20 mouse cellular contexts compared by ENCODE assay signal in the genomic region with DNA sequence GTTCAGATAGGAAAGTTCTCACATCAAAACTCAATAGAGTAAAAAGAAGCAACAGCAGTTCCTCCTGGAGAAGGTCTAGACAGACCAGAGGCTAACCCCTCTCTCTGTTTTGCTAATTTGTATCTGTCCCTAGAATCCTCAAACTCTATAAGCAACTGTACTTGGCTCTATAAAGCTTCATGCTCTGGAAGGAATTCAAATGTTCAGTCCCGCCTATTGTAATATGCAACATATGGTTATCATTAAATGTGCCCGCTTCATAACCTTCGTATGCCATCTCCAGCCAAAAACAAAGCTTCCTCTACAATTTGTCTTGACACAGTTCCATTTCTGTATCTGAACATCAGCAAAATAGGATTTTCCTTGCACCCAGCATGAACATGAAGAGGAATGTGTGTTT.
DNase-seq lines count a peak whose midpoint lies in the region; ATAC-seq and TF ChIP-seq lines count a peak whose summit lies in the region.
"Had no signal": no experiment of that assay in that cellular context is flagged by ENCODE, and none has a peak within 500 bp of the region (broad histone marks: within the 10 kb centered on the region; RNA-seq: fewer than 3 reads in every experiment).

No protein-coding gene starts in this region.

- peak; percentile 53 for DNase-seq in lung, embryonic 14.5 days
- DNase-seq in lung, adult 2 months: no peak
- peak; percentile 73 for DNase-seq in NIH3T3 (ENCODE audit: low read depth)
- DNase-seq in hindbrain, embryonic 10.5 days (ENCODE audit: low spot score): no peak
- no peak for DNase-seq in Muller cell, postnatal 12 days (ENCODE audit: inconsistent ontology term)
- DNase-seq in forebrain, postnatal 0 days: no peak
- DNase-seq: adrenal gland, postnatal 10 days; cerebellum, adult 9-11 months; gastrocnemius, postnatal 36 days; kidney, adult 18-20 months; left cerebral cortex, postnatal 4 days; lung, postnatal 14 days; right cerebral cortex, postnatal 14 days; thymus, adult 18-20 months; thymus, postnatal 36 days had no signal

- H3K4me1 ChIP-seq in lung, embryonic 14.5 days (ENCODE audit: insufficient read depth): no peaks in the 10 kb centered on the region
- no peaks in the 10 kb centered on the region for H3K4me1 ChIP-seq in lung, adult 2 months (ENCODE audit: control insufficient read depth, insufficient read depth, low read length)
- peaks cover 16% of the 10 kb centered on the region for H3K4me1 ChIP-seq in embryonic facial prominence, embryonic 13.5 days
- peaks cover 32% of the 10 kb centered on the region for H3K4me1 ChIP-seq in limb, embryonic 13.5 days
- H3K4me1 ChIP-seq in hindbrain, embryonic 10.5 days (replicated peaks): no peaks in the 10 kb centered on the region
- peaks cover 6% of the 10 kb centered on the region; the same call in 1 of the 2 replicates for H3K4me1 ChIP-seq in forebrain, postnatal 0 days (ENCODE audit: insufficient read depth)
- H3K4me1 ChIP-seq: liver, embryonic 12.5 days; midbrain, embryonic 12.5 days had no signal

- peak overlapping the region; percentile 26; the same call in 1 of the 2 replicates for H3K27ac ChIP-seq in lung, embryonic 14.5 days (ENCODE audit: low read depth)
- H3K27ac ChIP-seq in embryonic facial prominence, embryonic 13.5 days: peak overlapping the region; percentile 55; the same call in 1 of the 2 replicates
- peak overlapping the region; percentile 52; the same call in 1 of the 2 replicates for H3K27ac ChIP-seq in limb, embryonic 13.5 days
- H3K27ac ChIP-seq in hindbrain, embryonic 10.5 days: no peak overlapping the region
- no peak overlapping the region for H3K27ac ChIP-seq in forebrain, postnatal 0 days (ENCODE audit: low read depth, low read length)
- H3K27ac ChIP-seq: hindbrain, embryonic 13.5 days; liver, embryonic 12.5 days; midbrain, embryonic 12.5 days had no signal

- H3K36me3 ChIP-seq in lung, embryonic 14.5 days (ENCODE audit: insufficient read depth): no peaks in the 10 kb centered on the region
- H3K36me3 ChIP-seq in embryonic facial prominence, embryonic 13.5 days: no peaks in the 10 kb centered on the region
- no peaks in the 10 kb centered on the region for H3K36me3 ChIP-seq in limb, embryonic 13.5 days
- H3K36me3 ChIP-seq in hindbrain, embryonic 10.5 days: no peaks in the 10 kb centered on the region
- no peaks in the 10 kb centered on the region for H3K36me3 ChIP-seq in forebrain, postnatal 0 days (ENCODE audit: insufficient read depth)
- H3K36me3 ChIP-seq: hindbrain, embryonic 13.5 days; liver, embryonic 12.5 days; midbrain, embryonic 12.5 days had no signal

- H3K9ac ChIP-seq in lung, embryonic 14.5 days: no peak overlapping the region
- no peak overlapping the region for H3K9ac ChIP-seq in embryonic facial prominence, embryonic 13.5 days
- no peak overlapping the region for H3K9ac ChIP-seq in limb, embryonic 13.5 days
- no peak overlapping the region for H3K9ac ChIP-seq in forebrain, postnatal 0 days
- H3K9ac ChIP-seq: hindbrain, embryonic 13.5 days; liver, embryonic 12.5 days; midbrain, embryonic 12.5 days had no signal

- no peaks in the 10 kb centered on the region for H3K9me3 ChIP-seq in lung, embryonic 14.5 days (ENCODE audit: low read depth, low read length)
- H3K9me3 ChIP-seq in embryonic facial prominence, embryonic 13.5 days: no peaks in the 10 kb centered on the region
- no peaks in the 10 kb centered on the region for H3K9me3 ChIP-seq in limb, embryonic 13.5 days
- H3K9me3 ChIP-seq in hindbrain, embryonic 10.5 days: peaks cover 5% of the 10 kb centered on the region; the same call in 1 of the 2 replicates
- H3K9me3 ChIP-seq in forebrain, postnatal 0 days (ENCODE audit: low read length): no peaks in the 10 kb centered on the region
- H3K9me3 ChIP-seq: hindbrain, embryonic 13.5 days had no signal

- H3K4me3 ChIP-seq in lung, embryonic 14.5 days (ENCODE audit: low read depth, low read length): no peak overlapping the region
- H3K4me3 ChIP-seq in lung, adult 2 months (replicated peaks; ENCODE audit: extremely low read depth, low read depth, low read length): no peak overlapping the region
- H3K4me3 ChIP-seq in embryonic facial prominence, embryonic 13.5 days: no peak overlapping the region
- H3K4me3 ChIP-seq in limb, embryonic 13.5 days: no peak overlapping the region
- no peak overlapping the region for H3K4me3 ChIP-seq in hindbrain, embryonic 10.5 days
- no peak overlapping the region for H3K4me3 ChIP-seq in forebrain, postnatal 0 days (ENCODE audit: low read depth, low read length)
- H3K4me3 ChIP-seq: hindbrain, embryonic 13.5 days; liver, embryonic 12.5 days; midbrain, embryonic 12.5 days had no signal

- peak; percentile 62 for ATAC-seq in lung, embryonic 14.5 days (ENCODE audit: insufficient read depth)
- no peak for ATAC-seq in embryonic facial prominence, embryonic 13.5 days (ENCODE audit: insufficient number of reproducible peaks, insufficient read depth, low FRiP score, low TSS enrichment, low read depth)
- peak; percentile 66 for ATAC-seq in limb, embryonic 13.5 days (ENCODE audit: low FRiP score, low read depth)
- ATAC-seq in forebrain, postnatal 0 days: no peak
- ATAC-seq: liver, embryonic 12.5 days had no signal

- no peak for TF ChIP-seq POLR2A in lung, adult 2 months (IDR thresholded peaks at IDR 0.05; ENCODE audit: borderline replicate concordance, extremely low read depth, low read depth, low read length)

- no peaks in the 10 kb centered on the region for H3K27me3 ChIP-seq in lung, embryonic 14.5 days (ENCODE audit: insufficient read depth, low read length)
- H3K27me3 ChIP-seq in embryonic facial prominence, embryonic 13.5 days: no peaks in the 10 kb centered on the region
- H3K27me3 ChIP-seq in limb, embryonic 13.5 days: no peaks in the 10 kb centered on the region
- H3K27me3 ChIP-seq in hindbrain, embryonic 10.5 days (ENCODE audit: insufficient read depth, poor library complexity, severe bottlenecking): no peaks in the 10 kb centered on the region
- H3K27me3 ChIP-seq in forebrain, postnatal 0 days (ENCODE audit: insufficient read depth, low read length): no peaks in the 10 kb centered on the region
- H3K27me3 ChIP-seq: hindbrain, embryonic 13.5 days; liver, embryonic 12.5 days; midbrain, embryonic 12.5 days had no signal

- WGBS in lung, embryonic 14.5 days: 59% methylated on average over 3 of the region's 3 CpGs
- 69% methylated on average over 3 of the region's 3 CpGs for WGBS in lung, adult 2 months
- 24% methylated on average over 3 of the region's 3 CpGs for WGBS in embryonic facial prominence, embryonic 13.5 days
- WGBS in limb, embryonic 13.5 days: 27% methylated on average over 3 of the region's 3 CpGs
- WGBS in hindbrain, embryonic 10.5 days: 86% methylated on average over 3 of the region's 3 CpGs
- 63% methylated on average over 3 of the region's 3 CpGs for WGBS in forebrain, postnatal 0 days

- H3K4me2 ChIP-seq in lung, embryonic 14.5 days: no peak overlapping the region
- H3K4me2 ChIP-seq in embryonic facial prominence, embryonic 13.5 days: no peak overlapping the region
- H3K4me2 ChIP-seq in limb, embryonic 13.5 days (replicated peaks): no peak overlapping the region
- no peak overlapping the region for H3K4me2 ChIP-seq in forebrain, postnatal 0 days (ENCODE audit: low read depth)
- H3K4me2 ChIP-seq: hindbrain, embryonic 13.5 days; liver, embryonic 12.5 days; midbrain, embryonic 12.5 days had no signal

- no peak for TF ChIP-seq CTCF in lung, embryonic 14.5 days (IDR thresholded peaks at IDR 0.05; ENCODE audit: low read depth)
- no peak for TF ChIP-seq CTCF in lung, adult 2 months (IDR thresholded peaks at IDR 0.05; ENCODE audit: insufficient read depth, low read length)
- TF ChIP-seq CTCF in forebrain, postnatal 0 days (IDR thresholded peaks at IDR 0.05; ENCODE audit: low read depth): no peak

Comparison
In these comparisons a context has a peak if more than half of its experiments do, and no peak if none do; other contexts are left out.
1. DNase-seq: peak in lung, embryonic 14.5 days (single experiment) and NIH3T3 (single experiment); none in lung, adult 2 months (single experiment), hindbrain, embryonic 10.5 days (single experiment), Muller cell, postnatal 12 days (single experiment) and forebrain, postnatal 0 days (single experiment).
2. ATAC-seq: peak in lung, embryonic 14.5 days (single experiment) and limb, embryonic 13.5 days (single experiment); none in embryonic facial prominence, embryonic 13.5 days (single experiment) and forebrain, postnatal 0 days (single experiment).
3. H3K27ac ChIP-seq: peak in lung, embryonic 14.5 days (single experiment), embryonic facial prominence, embryonic 13.5 days (single experiment) and limb, embryonic 13.5 days (single experiment); none in hindbrain, embryonic 10.5 days (single experiment) and forebrain, postnatal 0 days (single experiment).